Mouse (Mus musculus) forebrain, postnatal 0 days (tissue): Measurements from ENCODE around the gene Xpr1. TPM values are rescaled to one million over a fixed set of nuclear protein-coding genes. Genes with fewer than 3 reads are reported as not detected.

Experiments used
- ATAC-seq: fragments of 200-750 bp; cut with Nextera tagmentation; 2 replicates; pipeline ENCODE4 v1.8.0; 2017; ENCODE audit warnings: mild to moderate bottlenecking, moderate library complexity
- DNase-seq: peaks from one replicate; pipeline ENCODE4 v3.0.0-alpha.2; 2015
- H3K27ac ChIP-seq: fragments of 300-500 bp; sonication (generic); 2 replicates; pipeline ENCODE4 v1.5.1; 2014; ENCODE audit warnings: low read depth, mild to moderate bottlenecking, antibody characterized with exemption, low read length, moderate library complexity, mixed read lengths
- H3K27me3 ChIP-seq: fragments of 300-500 bp; sonication (generic); 2 replicates; pipeline ENCODE4 v1.6.1; 2014; ENCODE audit warnings: mild to moderate bottlenecking, low read length, mixed read lengths; ENCODE audit not compliant: insufficient read depth
- H3K36me3 ChIP-seq: fragments of 300-500 bp; sonication (generic); 2 replicates; pipeline ENCODE4 v1.6.1; 2014; ENCODE audit warnings: mild to moderate bottlenecking, moderate library complexity; ENCODE audit not compliant: insufficient read depth
- H3K4me1 ChIP-seq: fragments of 300-500 bp; sonication (generic); 2 replicates; pipeline ENCODE4 v1.6.1; 2014; ENCODE audit warnings: antibody characterized with exemption; ENCODE audit not compliant: insufficient read depth
- H3K4me2 ChIP-seq: fragments of 300-500 bp; sonication (generic); 2 replicates; pipeline ENCODE4 v1.6.1; 2014; ENCODE audit warnings: low read depth, mild to moderate bottlenecking, moderate library complexity
- H3K4me3 ChIP-seq: fragments of 300-500 bp; sonication (generic); 2 replicates; pipeline ENCODE4 v1.5.1; 2014; ENCODE audit warnings: low read depth, low read length, mixed read lengths
- H3K9ac ChIP-seq: fragments of 300-500 bp; sonication (generic); 2 replicates; pipeline ENCODE4 v1.6.1; 2014; ENCODE audit warnings: mild to moderate bottlenecking
- H3K9me3 ChIP-seq: fragments of 300-500 bp; sonication (generic); 2 replicates; pipeline ENCODE4 v1.6.1; 2016; ENCODE audit warnings: low read length
- CTCF ChIP-seq: sonication (generic); IDR thresholded peaks from 2 replicates; pipeline ENCODE4 v1.5.1; 2016; ENCODE audit warnings: antibody characterized with exemption, control low read depth, low read depth
- WGBS: fragments of 180-500 bp; shearing (Covaris S2); extraction: QIAGEN DNeasy Blood & Tissue Kit; methylation state at CpG from one replicate; pipeline ENCODE4 v1.1.7; 2014; 5-methylcytosine and 5-hydroxymethylcytosine counted together
- microRNA-seq, 2 experiments: library from miRNA; unstranded; fragments of <30 nt; microRNA quantifications; one replicate each; pipeline ENCODE4; 2016
- polyA plus RNA-seq: library from polyadenylated mRNA; unstranded; fragments of >200 nt; fragmentation: Nextera tagmentation; extraction: Ambion mirVana; gene quantifications from 2 replicates; pipeline ENCODE4 v1.2.1, GENCODE M21; 2015
- total RNA-seq: library from RNA; depleted of rRNA; stranded (reverse); fragments of >200 nt; gene quantifications from 2 replicates; pipeline ENCODE4 v1.2.3, GENCODE M21; 2014; rRNA removed

Xpr1 gene
- total and polyA plus RNA-seq, 2 experiments from 2014 or later = 45.3 to 256 TPM

DNA sequence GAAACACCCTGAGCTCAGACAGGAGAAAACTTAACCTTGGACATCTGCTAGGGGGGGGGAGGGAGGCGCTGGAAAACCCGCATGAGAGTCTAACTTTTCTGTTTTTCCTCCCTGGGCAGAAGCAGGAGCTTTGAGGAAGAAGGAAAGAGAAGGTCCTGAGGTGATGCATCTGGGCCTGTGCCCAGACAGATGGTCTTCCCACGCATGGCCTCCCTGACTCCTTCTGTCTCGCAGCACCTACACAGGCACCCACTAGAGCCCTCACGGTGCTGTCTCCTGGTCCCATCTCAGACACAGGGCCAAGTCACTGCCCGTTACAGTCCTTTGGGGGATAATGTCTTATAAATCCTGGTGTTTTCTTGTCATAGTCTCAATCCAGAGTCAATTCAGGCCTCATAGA is 184.4 kb downstream of the Xpr1 start:
- Histone ChIP-seq H3K9ac (no peak overlapping the region), H3K4me3 (no peak overlapping the region), H3K36me3 (no peaks in the 10 kb centered on the region), H3K27ac (peak overlapping the region; percentile 83), H3K27me3 (no peaks in the 10 kb centered on the region), H3K9me3 (no peaks in the 10 kb centered on the region), H3K4me1 (peaks cover 40% of the 10 kb centered on the region), H3K4me2 (no peak overlapping the region)
- WGBS = 56% methylated on average over 6 of the region's 6 CpGs
- ATAC-seq = no peak
- no peak for TF ChIP-seq CTCF
- DNase-seq = no peak

- no peaks in the 10 kb centered on the region for H3K9me3 ChIP-seq
- no peaks in the 10 kb centered on the region for H3K27me3 ChIP-seq
- DNase-seq (no peak), ATAC-seq (peak; percentile 7; the same call in 1 of the 2 replicates)
- H3K4me2 ChIP-seq = no peak overlapping the region
- H3K9ac ChIP-seq = no peak overlapping the region
- peak overlapping the region; percentile 83; the same call in 1 of the 2 replicates for H3K27ac ChIP-seq
- no peaks in the 10 kb centered on the region for H3K36me3 ChIP-seq
- TF ChIP-seq CTCF = no peak
- WGBS = 39% methylated on average over 12 of the region's 12 CpGs
- H3K4me3 ChIP-seq = no peak overlapping the region
- peaks cover 36% of the 10 kb centered on the region for H3K4me1 ChIP-seq
Observed at GRCm38 (mm10) chr1:155232385-155232784, 184.8 kb downstream of the Xpr1 start.

DNA sequence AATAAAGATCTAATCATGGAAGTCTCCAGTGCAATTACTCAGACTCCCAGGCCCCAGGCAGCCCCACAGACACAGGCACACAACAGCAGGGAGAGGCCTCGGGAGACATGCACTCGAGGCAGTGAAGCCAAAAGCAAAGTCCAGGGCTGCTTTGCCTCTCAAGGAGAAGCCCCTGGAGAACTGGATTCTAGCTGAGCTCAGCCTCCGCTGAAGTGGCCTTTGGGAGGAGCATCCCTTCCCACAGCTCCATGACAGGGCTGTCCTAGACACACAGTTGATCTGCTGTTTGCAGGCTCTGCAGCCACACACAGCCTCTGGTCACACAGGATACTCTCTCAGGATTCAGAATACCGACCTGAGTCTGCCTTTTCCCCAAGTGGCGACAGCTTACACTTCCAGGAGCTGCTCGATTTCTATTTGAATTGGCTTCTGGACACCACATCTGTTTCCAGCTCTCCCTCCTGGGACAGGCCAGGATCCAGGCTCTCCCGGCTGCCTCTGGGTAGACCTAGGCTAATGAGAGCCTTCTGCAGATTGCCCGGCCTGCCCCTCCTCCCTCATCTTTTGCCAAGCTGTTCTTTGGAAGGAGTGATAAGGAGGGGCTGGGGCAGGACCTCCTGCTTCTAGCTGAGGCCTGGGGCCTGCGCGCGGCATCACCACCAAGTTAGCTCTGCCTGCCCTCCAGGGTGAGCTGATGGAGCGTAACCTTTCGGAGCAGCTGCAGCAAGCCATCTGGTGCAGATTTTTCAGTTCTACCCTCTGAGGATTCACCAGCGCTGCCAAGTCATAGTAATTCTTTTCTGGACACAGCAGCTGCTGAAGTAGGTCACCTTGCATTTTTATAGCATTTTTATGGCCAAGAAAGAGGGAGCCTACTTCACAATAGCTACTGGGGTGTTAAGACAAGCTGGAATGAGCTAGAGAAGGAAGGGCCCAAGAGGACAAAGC is 187.5 kb downstream of the Xpr1 start:
- H3K9me3 ChIP-seq = no peaks in the 10 kb centered on the region
- H3K4me2 ChIP-seq = no peak overlapping the region
- 0 out of 2 replicates have a peak overlapping the region, but pooled peaks have one; percentile 3 for H3K9ac ChIP-seq
- H3K27me3 ChIP-seq = no peaks in the 10 kb centered on the region
- peak; percentile 62 for DNase-seq
- H3K27ac ChIP-seq = peak overlapping the region; percentile 54; the same call in 1 of the 2 replicates
- peak; percentile 28 for ATAC-seq
- TF ChIP-seq CTCF = no peak
- H3K4me3 ChIP-seq = no peak overlapping the region
- 22% methylated on average over 14 of the region's 14 CpGs for WGBS
- no peaks in the 10 kb centered on the region; the same call in 1 of the 2 replicates for H3K36me3 ChIP-seq
- peaks cover 32% of the 10 kb centered on the region for H3K4me1 ChIP-seq

Small RNA genes within 50 kb of the gene (microRNA-seq; reads per million reads assigned to microRNA genes)
- gene Gm22569 = 0 reads per million in 2 experiments

Other genes with a start within 250 kb of the Xpr1 start
- 7.4 and 9.9 TPM in 2 replicates for gene BC034090, start 173.0 kb downstream of the Xpr1 start, total RNA-seq
- 1.4 and 2.5 TPM in 2 replicates for gene BC034090, start 173.0 kb downstream of the Xpr1 start, polyA plus RNA-seq
- 98.9 and 114 TPM in 2 replicates for gene Acbd6, start 140.7 kb upstream of the Xpr1 start, total RNA-seq
- gene Acbd6, start 140.7 kb upstream of the Xpr1 start, polyA plus RNA-seq = 143 and 152 TPM in 2 replicates